Mouse (Mus musculus) urinary bladder, postnatal 36 days (tissue): ENCODE data around the gene 2700049A03Rik.

ENCODE experiments used
- DNase-seq, 2 experiments: peaks; one replicate each; pipeline ENCODE4 v3.0.0; 2022; ENCODE audit warnings: low spot score in 2 of 2, mixed read lengths in 1 of 2

The 2700049A03Rik gene

GRCm38 (mm10) chr12:71183736-71184135 lies 47.1 kb downstream of the 2700049A03Rik start:
- no peak for DNase-seq

DNA sequence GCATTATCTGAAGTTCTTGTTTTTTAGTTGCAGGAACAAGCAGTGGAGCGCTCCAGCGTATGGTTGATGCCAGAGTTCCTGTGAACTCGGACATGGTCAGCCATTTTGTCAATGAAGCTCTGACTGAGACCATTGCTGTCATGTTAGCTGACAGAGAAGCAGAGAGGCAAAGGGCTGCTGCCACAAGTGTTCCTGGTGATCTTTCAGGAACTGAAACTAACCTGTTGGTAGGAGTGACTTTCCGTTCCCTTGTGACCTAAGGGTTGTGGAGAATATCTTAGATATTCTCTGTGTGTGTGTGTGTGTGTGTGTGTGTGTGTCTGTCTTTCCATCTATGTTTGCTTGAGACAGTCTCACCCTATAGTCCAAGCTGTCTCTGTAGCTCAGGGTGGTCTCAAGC lies 47.7 kb downstream of the 2700049A03Rik start:
- no peak for DNase-seq

- DNase-seq = no peak
Observed at GRCm38 (mm10) chr12:71192705-71193104, 56.1 kb downstream of the 2700049A03Rik start.

DNA sequence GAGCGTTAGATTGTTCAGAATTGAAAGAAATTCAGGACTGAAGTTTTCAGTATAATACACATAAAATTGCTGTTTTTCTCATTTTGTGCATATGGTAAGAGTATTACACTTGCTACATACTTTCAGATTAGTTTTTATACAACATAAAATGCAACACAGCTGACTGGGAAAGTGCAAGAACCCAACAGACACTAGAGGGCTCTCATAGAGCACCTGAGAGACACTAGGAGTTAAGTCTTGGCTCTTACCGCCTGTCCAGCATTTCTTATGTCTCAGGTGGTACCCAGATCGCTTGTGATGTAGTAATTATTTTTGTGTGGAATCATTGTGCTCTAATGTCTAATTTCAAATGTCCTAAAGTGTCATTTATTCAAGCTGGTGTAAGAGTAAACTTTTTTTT lies 61.0 kb downstream of the 2700049A03Rik start:
- DNase-seq = no peak

- DNase-seq = no peak
Observed at GRCm38 (mm10) chr12:71201753-71202152, 65.1 kb downstream of the 2700049A03Rik start.

DNA sequence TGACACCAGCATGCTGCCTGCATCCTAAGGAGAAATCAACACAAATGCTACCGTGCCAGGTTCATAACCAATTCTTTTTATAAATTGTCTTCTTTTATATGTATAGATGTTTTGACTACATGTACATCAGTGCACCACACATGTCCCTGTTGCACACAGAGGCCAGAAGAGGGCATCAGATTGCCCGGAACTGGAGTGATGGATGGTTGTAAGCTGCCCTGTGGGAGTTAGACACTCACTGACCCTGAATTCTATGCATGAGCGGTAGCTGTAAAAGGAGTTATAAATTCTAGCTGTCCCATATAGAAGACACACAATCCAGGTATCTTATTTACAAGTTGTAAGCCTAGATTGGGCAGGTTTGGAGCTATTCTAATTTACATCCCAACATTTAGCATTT lies 67.7 kb downstream of the 2700049A03Rik start:
- no peak for DNase-seq

DNA sequence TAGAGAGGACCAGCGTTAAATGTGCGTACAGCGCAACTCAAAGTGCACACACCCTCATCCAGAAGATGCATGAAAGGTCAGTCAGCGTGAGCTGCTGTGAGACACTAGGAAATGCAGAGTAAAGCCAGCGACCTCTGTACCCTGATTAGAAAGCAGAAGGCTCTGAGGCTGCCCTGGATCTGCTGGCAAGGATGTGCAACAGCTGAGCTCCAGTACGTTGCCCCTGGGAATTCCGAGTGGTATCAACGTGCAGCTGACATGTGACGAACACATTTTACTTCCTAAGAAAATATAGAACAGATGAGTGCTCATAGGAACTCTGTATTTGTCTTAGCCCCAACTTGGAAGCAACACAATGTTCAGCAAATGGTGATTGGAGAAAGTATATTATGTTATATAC lies 80.5 kb downstream of the 2700049A03Rik start:
- no peak for DNase-seq

GRCm38 (mm10) chr12:71217866-71218522 lies 81.3 kb downstream of the 2700049A03Rik start:
- DNase-seq = peak in 1 of 2 experiments; percentile 33

DNA sequence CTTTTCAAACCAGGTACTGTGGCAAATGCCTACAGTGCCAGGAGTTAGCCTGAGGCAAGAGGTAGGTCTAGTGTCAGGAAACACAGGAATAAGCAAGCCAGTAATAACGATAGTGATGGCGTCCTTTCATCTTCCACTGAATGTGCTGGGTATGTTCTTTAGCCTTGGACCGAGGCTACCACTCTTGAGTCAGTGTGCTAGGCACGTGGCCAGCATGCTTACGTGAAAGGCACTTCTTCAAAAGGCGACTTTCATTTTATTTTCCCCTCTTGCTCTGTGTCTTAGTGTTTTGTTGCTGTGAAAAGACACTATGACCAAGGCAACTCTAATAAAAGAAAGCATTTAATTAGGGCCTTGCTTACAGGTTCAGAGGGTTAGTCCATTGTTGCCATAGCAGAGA lies 86.1 kb downstream of the 2700049A03Rik start:
- no peak for DNase-seq

DNA sequence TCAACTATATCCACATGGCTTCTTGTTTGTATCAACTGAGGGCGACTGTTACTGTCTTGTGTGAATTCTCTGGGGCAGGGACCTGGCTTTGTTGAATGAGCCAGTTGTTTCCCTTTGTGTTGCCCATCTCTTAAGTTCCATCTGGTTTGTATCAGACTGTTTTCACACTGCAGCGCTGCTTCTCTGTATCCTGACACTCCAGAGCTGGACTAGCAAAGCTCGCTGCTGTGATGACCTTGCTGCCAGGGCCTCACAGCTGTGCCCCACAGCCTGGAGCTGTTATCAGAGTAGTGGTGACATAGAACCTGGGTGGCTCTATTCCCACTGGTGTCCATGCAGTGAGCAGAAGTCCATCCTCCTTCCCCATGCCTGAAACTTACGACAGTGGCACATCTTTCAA lies 91.1 kb downstream of the 2700049A03Rik start:
- no peak for DNase-seq

DNA sequence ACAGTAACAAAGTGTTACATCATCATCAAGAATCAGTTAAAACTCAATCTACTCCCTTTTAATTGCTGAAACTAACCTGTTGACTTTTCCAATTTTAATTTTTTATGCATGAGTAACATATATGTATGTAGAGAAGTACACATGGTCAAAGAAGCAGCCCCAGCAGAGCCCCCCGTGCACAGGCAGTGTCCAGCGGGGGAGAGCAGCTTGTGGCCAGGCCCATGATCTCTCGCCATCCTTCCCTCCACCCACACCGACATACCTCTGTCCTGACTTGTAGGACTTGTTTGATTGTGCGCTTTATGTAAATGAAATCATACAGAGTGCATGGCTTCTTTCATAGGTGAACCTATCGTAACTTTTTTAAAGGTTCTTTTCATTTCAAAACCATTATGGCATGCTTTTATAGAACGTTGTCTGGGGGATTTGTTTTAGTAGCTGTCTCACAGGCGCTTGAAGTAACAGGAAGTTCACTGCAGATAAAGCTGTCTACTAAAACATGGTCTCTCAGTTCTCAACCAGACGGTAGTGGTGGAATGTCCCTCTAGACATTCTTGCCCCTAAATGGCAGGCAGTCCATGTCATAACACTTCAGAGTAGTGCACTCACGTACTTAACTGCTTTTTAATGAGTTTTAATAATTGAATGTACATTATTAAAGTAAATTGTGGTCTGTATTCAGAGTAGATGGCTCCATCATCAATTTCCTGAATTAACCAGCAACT lies 92.4 kb downstream of the 2700049A03Rik start:
- no peak for DNase-seq

- DNase-seq = no peak
Observed at GRCm38 (mm10) chr12:71231561-71231960, 94.9 kb downstream of the 2700049A03Rik start.

GRCm38 (mm10) chr12:71233426-71233825 lies 96.8 kb downstream of the 2700049A03Rik start:
- DNase-seq = no peak

DNA sequence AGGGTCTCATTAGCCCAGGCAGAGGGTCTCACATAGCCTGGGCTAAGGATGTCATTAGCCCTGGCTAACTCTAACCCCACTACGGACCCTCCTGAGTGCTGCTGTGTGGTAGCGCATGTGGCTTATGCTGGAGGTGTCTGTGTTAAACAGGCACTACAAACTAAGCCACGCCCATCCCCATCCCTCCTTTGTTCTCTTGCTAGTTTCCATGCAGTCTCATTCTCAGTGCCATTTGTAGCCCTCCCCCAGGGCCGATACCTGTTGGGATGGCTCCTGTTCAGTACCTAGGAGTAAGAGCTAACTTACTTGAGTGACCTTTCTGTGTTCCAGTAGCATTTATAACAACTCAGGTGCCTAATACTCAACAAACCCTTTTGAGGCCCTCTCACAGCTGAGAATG lies 100.4 kb downstream of the 2700049A03Rik start:
- no peak for DNase-seq

DNA sequence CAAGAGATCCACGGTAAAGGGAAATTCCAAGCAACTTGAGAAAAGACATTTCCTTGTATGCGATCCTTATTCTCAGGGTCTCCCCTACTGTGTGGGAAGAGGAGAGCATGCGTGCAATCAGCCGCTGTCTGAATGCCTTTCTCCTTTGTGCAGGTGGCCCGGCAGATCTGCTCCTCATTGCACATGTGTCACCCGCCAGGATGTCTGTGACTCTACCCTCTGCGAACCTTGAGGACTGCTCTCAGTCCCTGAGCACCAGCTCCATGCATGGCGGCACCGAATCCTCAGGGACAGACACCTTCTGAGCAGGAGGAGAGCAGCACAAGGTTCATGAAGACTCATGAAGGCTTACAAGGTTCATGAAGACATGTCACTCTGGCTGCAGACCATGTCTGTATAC lies 106.1 kb downstream of the 2700049A03Rik start:
- no peak for DNase-seq

DNA sequence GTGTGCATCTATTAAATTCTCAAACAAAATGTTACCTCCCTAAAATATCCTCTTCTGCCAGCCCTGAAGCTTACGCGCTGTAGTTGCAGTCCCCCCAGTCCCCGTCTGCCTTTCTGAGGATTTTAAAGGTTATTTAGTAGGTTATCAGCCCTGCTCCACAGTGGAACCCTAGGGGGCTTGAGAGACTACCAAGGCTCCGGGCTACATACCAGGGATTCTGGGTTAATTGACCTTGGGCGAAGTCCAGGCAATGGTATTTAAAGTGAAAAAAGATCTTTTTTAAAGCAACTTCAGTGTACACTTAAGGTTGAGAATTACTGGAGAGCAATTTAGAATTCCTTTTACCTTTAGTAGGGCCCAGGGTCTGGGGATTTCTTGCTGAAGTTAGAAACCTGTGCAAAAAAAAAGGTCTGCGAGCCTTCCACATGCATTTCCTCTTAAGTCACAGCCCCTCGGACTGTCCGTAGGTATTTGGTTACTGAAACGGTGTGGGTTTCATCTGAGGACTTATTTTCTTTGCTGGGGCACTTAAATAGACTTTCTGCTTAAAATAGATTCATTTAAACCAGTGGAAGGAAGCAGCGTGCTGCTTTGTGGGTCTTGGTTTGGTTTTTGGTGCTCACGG lies 108.2 kb downstream of the 2700049A03Rik start:
- no peak for DNase-seq

DNA sequence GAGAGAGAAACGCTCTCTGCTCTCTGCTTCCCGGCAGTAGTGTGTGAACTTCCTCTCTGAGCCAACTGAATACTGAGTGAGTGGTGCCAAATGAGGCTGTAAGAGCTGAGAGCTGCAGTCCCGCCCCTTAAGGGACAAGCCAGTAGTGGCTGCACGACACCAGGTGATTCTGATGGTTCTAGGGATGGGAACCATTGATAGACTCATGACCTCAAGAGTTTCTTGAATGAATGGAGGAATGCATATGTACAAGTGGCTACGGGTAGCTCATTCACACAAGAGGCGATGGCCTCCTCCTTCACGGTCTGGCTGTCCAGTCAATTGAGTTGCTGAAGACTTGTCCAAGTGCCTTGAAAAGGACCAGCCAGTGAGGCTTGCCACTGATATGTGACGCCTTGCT lies 110.5 kb downstream of the 2700049A03Rik start:
- no peak for DNase-seq

DNA sequence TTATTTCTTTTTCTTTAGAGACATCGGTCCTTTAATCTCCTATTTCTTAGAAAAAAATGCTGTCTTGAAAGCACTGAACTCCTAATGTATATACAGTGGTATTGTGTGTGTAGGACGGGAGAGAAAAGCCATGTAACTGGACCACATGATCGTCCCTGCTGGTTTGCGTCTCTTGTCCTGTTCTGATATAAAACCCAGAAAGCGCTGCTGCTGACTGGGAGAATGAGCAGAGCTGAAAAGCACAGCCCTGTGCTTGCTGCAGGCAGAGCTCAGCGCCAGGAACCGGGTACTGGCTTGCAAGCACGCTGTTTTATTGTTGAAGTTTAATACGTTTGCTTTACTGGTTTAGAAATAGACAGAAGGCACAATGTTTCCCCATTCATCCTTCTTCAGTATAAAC lies 112.7 kb downstream of the 2700049A03Rik start:
- DNase-seq = no peak

- DNase-seq = no peak
Observed at GRCm38 (mm10) chr12:71252509-71253167, 116.0 kb downstream of the 2700049A03Rik start.

- no peak for DNase-seq
Observed at GRCm38 (mm10) chr12:71254779-71255178, 118.1 kb downstream of the 2700049A03Rik start.

DNA sequence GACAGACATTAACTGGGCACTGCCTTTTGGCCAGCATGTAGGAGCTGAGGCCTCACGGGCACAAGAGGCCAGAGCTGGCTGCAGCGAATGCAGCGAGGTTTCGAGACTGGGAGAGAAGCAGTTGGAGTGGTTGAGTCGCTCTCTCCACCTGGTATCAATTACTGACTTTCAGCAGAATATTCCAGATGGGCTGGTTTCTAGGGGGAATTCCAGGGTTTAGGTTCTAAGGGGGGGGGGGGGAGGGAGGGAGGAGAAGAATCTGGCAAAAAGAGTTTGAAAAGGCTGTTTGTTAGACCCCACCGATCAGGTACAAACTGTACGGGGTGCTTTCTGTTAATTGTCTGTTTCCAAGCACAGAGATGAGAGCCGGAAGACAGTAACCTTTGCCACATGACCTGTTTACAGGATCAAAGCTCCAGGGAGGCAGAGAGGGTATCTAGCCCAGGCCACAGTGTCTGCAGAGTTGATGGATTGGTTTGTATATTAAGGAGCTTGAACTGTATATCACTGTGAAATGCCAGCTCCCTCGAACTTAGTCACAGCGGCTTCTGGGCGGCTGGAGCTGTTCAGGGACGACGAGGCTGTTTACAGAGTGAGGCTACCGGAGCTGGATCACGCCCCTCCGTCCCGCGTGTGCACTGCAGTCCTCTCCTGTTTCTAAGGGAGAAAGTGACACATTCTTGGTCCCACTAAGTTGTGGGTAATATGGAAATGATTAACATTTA lies 121.7 kb downstream of the 2700049A03Rik start:
- DNase-seq = no peak

- DNase-seq = no peak
Observed at GRCm38 (mm10) chr12:71264211-71264610, 127.6 kb downstream of the 2700049A03Rik start.
